Mouse (Mus musculus) 3T3-L1 (cell line): Measurements from ENCODE around the gene Mrtfb.

ENCODE experiments used
- DNase-seq: peaks from one replicate; pipeline ENCODE4 v3.0.0-alpha.2; 2015; ENCODE audit warnings: low read depth, low spot score

Mrtfb gene

DNA sequence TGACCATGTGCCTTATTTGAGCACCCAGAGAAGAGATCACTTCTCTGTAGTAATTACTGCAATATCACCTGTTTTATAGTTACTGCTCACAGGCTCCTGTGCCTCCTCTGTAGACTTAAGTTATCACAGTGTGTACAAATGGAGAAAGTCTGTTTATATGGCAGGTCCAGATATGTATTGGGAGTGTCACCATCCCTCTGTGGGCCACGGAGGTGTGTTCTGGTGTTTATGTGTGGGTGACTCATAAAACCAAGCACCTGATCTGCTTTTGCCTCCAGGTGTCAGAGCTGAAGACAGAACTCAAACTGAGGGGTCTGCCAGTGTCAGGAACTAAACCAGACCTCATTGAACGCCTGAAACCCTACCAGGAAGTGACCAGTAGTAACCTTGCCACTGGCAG, 144.1 kb downstream of the Mrtfb start:
- DNase-seq: no peak

DNA sequence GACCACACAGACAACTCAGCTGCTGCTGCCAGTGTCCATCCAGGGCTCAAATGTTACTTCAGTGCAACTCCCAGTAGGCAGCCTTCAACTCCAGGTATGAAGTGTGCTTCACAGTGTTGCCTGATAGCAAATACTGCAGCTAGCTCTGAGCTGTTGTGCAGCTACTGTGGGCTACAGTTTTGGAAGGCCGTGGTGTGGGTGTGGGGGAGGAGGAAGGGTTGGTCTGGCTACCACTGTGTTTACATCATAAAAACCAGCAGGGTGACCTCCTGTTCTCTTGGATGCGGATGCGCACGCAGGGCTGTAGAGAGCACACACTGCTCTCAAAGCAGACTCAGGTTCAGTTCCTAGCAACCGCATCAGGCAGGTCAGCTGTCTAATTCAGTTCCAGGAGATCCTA, 145.3 kb downstream of the Mrtfb start:
- no peak for DNase-seq

DNA sequence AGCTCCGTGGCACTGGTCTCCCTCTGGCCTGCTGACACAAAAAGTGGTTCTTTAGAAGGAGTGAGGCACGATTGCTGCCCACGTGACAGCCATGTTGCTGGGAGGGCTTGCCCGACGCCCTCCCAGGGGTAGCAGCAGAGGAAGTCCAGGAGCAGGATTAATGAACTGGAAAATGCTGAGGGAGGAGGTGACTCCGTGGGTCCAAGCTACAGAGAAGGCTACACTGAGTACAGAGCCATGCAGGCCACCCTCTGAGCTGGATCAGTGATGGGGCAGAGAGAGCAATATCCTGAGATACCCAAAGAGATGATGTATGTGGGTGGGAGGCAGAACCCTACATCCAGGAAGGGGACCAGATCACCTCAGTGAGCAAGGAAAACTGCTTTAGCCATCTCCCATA, 148.4 kb downstream of the Mrtfb start:
- DNase-seq: no peak

DNA sequence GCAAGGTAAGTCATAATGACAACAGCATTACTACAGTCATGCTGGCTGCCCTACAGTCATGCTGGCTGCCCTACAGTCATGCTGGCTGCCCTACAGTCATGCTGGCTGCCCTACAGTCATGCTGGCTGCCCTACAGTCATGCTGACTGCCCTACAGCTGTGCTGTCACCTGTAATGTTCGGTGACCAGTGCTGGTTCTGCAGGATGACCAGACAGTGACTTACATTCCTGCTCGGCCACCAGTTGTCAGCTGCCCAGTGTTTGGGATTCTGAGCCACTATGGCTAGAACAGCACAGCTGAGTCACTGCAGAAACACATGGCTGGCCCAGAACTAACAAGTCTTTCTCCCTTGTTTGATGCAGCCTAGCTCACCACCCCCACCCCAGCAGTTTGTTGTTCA, 149.1 kb downstream of the Mrtfb start:
- no peak for DNase-seq

DNA sequence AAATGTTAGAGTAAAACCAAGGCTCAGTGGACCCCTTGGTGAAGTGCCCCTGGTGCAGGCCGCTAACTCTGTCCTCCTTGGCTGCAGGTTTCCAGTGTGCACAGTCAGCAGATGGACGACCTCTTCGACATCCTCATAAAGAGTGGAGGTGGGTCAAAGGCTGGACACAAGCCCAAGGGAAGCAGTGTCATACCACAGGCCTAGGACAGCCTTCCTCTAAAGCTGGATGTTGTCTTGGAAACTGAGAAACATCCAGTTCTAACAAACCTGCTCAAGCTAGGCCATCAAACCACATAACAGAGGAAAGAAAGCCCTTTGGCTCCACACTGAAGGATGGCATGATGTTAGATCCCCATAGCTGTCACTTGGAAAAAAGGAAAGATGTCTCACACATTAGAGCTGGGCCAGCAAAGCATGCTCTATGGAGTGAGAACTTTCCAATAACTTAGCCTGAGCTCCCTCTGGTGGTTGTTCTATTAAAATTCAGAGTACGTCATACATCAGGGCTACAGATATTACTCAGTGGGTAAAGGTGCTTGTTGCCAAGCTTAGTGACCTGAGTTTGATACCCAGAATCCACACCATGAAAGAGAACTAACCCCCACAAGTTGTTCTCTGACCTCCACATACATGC, 153.4 kb downstream of the Mrtfb start:
- peak; percentile 90 for DNase-seq

DNA sequence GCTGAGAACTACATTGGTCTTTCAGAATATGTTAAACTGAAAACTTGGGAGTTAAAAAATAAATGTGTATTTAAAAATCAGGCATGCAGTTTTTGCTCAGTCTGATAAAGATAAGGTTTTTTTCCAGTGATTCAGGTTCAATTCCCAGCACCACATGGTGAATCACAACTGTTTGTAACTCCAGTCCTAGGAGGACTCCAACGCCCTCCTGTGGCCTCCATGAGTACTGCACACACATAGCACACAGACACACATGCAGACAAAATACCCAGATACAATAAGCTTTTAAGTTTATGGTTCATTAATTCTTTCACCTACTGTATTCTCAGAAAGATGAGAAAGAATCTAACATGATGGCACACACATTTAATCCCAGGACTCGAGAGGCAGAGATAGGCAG, 154.5 kb downstream of the Mrtfb start:
- DNase-seq: no peak

DNA sequence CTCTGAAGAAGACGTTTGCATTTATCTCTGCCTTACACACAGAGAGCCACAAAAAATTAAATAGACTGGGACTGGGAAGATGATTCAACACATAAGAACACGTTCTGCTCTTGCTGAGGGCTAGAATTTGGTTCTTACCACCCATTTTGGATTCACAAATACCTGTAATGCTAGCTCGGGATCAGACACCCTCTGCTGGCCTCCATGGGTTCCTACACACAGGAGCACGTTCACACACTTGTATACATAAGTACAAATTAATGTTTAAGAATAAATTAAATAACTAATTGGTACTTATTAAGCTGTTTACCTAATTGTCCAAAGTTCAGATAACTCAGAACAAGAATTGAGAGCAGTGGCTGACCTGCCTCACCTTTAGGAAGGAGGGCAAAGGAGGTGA, 155.2 kb downstream of the Mrtfb start:
- DNase-seq: no peak

DNA sequence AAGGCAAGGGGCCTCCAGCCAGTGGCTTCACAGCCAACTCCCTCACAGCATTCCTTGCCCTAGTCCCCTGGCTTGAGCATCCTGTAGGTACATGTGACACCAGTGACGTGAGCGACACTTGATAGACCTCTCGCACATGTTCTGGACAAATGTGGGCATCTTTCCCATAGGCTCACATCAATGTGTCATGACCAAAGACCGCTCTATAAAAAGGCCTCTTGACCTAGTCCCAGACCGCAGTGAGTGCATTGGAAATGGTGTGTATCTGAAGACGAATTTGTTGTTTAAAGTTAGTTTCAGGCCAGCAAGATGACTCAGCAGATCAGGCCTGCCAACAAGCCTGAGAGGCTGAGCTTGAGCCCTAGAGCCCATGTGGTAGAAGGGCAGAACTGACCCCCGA, 158.3 kb downstream of the Mrtfb start:
- DNase-seq: peak; percentile 54

DNA sequence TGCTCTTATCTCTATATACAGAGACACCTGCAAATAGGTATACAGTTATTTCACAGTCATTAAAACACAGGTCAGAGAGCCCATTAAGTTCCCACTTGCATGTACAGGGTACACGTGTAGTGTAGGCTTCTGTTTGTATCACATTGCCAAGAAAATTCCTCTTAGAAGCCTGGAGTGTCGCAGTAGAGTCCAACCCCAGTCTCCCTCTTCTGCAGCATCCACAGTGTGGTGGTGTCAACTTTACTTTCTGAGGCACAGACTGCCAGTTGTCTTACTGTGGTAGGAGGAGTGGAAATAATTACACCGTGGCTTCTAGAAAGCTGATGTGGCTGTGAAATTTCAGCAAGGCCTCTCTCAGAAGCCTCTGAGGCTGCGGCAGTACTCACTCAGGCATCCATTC, 158.7 kb downstream of the Mrtfb start:
- no peak for DNase-seq

DNA sequence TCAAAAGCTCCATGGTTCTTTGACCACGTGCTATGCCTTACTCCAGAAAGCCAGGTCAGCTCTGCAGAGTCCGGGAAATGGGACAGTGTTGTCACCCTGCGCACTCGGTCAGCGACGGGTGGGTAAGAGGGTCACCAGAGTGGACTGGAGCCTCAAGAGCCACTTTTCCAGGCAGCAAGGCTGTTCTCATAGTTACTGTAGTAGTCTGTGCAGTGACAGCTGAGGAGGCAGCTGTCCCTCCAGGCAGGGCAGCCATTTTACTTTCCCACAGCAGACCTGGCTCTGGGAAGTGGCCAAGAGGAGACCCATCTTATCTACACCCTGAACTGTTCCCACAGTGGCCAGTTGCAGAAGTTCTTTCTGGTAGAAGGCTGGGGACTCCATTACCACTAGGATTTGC, 159.2 kb downstream of the Mrtfb start:
- DNase-seq: no peak

DNA sequence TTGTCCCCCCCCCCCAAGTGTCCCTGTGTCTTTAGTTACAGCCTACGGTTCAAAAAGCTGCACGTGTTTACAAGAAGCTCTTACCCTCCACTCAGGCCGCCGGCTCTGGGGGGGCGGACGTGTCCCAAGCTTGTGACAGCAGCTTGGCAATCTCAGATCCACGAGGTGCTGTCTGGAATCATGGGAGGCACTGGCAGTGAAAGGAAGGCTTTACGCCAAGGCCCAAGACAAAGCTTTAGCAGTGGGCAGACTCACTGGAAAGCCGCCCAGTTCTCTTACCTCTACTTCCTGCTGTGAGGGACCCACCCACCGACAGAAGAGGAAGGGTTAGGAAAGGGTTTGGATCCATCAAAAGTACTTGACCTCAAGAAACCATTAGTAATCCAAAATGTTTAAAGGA, 160.2 kb downstream of the Mrtfb start:
- no peak for DNase-seq

DNA sequence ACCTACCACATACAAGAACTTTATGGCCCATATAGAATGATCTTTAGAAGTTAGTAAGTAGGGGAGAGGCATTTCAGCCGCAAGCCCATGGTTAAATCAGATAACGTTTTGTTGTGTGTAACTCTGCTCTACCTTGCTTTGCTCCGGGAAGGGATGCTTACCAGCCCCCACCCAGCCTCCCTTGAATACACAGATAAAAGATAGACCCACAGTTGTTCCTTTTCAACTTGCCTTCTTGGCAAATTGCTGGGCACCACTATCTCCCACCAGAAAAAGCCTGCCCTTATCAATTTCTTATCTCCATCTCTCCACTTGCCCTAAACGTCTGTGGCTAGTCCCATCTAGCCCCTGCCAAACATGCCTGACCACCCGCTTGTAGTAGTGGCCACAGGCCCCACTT, 161.6 kb downstream of the Mrtfb start:
- no peak for DNase-seq

DNA sequence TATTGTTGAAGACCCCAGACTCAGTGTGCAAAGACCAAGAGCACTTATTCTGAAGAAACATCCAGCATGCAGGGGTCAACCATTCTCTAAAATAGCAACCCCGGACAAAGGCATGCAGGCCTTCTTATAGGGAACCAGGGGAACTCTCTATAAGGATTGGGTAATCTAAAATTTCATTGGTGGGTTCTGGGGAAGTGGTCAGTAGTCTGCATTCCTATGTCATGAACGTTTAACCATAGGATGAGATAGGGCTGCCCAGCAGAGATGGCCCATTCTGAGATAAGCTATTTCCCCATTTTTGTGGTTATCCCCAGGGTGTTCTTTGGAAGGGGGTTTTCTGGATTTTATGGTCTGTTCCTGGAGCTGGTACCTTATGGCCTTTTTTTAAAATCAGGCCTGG, 163.5 kb downstream of the Mrtfb start:
- DNase-seq: peak; percentile 81

DNA sequence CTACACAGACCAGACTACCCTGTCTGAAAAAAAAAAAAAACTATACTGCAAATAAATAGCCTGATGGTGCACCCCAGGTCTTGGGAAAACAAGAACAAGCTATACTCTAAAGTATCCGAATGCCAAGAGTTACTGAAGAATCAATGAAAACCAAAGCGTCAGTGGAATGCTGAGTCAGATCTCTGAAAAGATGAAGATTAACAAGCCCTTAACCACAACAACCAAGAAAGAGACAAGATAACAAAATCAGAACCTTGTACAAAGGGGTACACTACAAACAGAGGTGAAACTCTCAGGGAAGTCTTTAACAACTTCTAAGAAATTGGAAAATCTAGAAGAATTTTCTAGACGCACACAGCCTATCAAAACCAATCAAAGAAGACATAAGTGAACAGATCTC, 166.2 kb downstream of the Mrtfb start:
- DNase-seq: no peak

DNA sequence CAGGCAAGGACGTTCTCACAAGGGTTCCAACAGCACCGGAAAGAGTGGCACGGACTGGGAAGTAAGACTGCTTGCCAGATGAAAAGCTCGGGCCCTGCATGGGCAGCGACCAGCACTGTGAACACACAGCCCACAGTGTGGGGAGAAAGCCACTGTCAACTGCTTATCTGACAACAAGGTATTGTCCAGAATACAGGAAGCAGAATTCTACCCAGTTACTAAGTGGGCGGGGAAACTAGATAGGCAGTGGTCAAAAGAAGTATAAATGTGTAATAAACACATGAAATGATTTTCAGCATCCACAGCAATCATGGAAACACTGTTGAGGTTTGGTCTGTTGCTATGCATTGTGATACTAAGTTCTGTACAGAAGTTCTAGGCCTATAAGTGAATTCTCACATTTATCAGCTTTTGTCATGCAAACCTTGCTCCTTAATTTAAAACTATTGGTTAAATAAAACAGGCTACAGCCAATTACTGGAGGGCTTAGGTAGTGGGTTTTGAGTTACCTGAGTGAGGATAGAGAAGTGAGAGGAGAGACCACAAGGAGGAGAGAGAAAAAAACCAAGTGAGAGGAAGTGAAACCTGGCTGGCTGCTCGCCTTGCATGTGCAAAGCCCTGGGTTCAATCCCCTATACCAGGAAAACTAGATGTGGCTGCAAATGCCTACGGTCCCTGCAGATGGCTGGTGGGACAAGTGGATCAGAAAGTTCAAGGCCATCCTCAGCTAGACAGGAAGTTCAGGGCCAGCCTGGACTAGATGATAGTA, 167.5 kb downstream of the Mrtfb start:
- DNase-seq: no peak

DNA sequence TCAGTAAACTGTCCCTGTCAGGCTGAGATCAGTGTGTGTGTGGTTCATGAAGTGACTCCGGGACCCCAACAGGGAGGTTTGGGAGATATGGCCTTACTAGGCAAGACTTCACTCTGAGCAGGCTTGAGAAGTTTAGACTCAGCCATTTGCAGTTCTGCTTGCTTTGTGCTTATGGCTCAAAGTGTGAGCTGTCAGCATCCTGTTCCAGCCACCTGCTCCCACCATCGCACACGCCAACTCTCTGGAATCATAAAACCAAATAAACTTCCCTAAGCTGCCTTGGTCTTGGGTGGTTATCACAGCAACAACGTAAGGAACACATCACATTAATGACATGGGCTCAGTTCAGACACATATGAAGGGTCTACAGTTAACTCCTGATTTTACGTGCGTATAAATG, 169.5 kb downstream of the Mrtfb start:
- no peak for DNase-seq

DNA sequence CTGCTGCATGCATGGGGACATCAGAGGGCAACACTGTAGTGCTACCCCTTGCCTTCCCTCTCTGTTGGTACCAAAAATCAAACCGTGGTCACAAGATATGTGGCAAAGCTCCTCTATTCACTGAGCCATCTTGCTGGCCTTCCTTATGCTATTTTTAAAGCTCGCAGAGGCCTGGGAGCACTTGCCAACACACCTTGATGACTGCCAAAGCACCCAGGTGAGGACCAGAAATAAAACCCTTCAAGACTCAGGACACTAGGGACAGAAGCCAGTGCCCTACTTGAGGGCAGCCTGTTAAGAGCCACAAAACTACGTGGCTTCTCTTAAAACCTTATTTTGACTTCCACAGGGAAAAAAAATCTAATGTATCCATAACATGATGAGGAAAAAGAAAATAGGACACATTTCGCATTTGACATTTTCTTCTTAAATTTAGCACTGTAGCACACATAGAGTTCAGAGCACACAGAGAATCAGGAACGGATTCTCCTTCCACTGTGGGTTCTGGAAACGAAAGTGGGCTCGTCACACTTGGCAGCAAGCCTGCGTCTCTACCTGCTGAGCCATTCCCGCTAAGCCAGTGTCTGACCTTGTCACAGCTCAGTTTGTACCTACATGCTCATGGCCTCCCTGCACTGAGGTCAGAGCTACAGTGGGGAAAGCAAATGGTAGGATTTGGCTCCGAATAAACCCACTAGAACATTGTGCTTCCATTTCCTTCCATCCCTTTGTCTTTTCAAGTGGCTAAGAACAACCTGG, 170.7 kb downstream of the Mrtfb start:
- DNase-seq: no peak

DNA sequence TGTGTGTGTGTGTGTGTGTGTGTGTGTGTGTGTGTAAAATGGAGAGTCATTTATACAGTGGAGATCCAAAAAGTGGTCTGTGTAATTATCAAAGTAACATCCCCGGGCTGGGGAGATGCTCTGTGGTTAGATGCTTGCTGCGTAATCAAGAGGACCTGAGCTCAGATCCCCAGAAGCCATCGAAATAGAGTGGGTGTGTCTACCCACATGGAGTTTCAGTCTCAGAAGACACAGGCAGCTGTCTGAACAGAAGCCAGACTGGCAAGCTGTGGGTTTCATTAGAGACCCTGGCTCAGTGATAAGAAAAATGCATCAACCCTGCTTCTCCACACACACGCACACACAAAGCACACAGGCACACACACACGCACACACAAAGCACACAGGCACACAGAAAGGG, 171.8 kb downstream of the Mrtfb start:
- no peak for DNase-seq

DNA sequence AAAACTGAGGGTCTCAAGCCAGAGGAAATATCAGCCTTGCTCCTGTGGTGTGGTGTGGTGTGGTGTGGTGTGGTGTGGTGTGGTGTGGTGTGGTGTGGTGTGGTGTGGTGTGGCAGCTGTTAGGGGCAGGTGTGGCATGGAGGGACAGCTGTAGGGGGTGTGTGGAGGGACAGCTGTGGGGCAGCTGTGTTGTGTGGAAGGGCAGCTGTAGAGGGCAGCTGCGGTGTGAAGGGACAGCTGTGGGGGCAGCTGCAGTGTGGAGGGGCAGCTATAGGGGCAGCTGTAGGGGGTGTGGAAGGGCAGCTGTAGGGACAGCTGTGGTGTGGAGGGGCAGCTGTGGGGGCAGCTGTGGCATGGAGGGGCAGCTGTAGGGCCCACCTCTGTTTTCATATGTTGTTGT, 172.5 kb downstream of the Mrtfb start:
- no peak for DNase-seq

DNA sequence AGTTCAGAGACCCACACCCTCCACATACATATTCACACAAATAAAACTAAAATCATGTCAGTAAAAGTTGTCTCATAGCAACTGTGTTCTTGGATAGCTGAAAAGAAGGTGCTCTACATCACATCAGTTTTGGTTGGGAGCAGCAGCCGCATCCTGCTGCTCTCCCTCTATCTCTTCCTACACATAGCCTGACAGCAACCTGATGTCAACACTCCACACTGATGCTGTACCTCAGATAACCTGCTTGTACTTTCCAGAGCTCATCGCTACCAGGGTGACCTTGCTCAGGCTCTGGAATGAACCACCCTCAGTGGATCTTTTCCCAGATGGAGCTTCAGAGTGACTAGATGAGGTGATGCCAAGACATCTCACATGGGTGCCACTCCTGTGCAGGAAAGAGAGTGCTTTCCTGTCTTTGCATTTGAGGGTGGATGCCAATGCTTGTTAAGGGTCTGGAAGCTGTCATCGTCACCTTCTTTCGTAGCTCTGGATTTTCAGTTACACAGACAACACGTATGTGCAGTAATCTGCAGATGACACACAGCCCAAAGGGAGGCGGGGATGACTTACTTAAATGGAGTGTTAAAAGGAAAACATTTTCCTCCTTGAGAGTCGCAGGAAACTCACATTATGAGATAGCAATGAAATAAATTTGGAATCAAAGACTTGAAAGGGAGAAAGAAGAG, 173.8 kb downstream of the Mrtfb start:
- DNase-seq: no peak

DNA sequence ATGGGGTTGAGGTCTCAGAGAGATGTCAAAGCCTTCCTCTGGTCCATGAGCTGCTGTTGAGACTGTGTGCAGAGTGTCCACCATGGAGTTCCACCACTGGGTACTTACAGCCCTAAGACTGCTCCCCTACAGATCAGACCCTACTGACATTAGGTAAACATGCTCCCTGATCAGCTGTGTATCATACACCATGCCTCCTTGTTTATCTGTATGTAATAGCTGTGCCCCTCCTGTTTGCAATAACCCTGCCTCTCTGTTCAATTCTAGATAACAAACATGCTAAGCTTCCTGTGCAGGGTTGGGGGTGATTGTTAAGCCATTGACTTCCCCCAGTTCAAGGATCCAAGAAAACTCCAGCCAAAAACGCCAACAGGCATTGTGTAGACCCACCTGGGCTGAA, 174.7 kb downstream of the Mrtfb start:
- no peak for DNase-seq

DNA sequence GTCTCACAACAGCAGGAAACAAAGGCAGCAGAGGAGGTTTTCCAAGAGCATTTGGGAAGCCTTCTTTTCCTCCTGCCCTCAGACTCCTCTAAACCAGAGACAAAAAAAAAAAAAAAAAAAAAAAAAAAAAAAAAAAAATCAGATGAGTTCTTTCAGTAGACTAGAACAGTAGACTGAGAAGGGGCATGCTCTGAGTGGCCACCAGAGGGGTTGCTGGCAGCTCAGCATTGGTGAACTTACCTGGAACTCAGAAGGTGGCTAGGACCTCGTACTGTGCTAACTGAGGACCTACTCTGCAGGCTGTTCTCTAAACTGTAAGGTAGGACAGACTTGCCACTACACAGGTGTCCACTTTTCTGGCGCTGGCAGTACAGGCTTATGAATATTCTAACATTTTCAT, 179.3 kb downstream of the Mrtfb start:
- DNase-seq: no peak
